Mouse (Mus musculus) fibroblast of lung, adult 2 months (primary cell): ENCODE data around the gene Ldlr.
"Not testable (repeated sequence)": the region's sequence is repeated elsewhere in the genome, so short reads cannot be mapped to it uniquely, and the experiment has no call there.

Experiments
- DNase-seq: peaks from one replicate; pipeline ENCODE4 v3.0.0-alpha.2; 2011; ENCODE audit warnings: low read depth

Ldlr gene

DNA sequence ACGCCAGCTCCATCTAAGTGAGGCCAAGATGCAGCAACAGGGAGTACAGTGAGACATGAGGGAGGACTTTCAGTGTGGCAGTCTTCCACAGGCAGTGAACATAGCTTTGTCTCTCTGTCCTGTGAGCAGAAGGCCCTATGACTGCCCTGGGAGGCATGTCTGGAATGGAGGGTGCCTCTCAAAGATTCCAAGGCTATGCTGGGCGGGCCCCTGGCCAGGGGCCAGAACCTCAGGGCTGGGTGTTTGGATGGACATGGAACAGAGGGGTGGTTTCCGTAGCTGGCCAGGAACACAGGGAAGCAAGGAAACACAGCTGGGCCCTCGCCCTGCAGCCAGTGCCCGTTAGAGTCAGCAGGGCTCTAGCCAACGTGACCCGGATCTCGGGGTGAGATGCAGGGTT is 68.6 kb downstream of the Ldlr start:
- peak; percentile 87 for DNase-seq

DNA sequence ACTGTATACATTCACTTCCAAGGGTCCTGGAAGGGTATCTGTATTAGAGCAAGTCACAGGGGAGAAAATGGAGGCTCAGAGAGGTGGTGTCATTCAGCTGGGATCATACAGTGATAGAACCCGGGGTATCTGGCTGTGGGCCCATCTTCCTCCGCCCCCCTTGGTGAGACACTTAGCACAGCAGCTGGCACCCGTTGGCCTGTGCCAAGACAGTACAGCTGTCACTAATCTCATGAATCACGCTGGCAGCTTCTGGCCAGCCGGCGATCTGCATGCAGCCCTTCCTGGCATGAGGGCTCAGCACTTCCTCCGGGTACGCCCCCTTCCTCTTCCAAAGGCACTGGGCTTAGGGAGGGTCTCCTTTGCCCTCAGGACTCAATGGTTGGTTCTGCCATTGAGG is 69.4 kb downstream of the Ldlr start:
- DNase-seq = no peak

- not testable (repeated sequence) for DNase-seq
Measured at GRCm38 (mm10) chr9:21793507-21793906, 70.2 kb downstream of the Ldlr start.

DNA sequence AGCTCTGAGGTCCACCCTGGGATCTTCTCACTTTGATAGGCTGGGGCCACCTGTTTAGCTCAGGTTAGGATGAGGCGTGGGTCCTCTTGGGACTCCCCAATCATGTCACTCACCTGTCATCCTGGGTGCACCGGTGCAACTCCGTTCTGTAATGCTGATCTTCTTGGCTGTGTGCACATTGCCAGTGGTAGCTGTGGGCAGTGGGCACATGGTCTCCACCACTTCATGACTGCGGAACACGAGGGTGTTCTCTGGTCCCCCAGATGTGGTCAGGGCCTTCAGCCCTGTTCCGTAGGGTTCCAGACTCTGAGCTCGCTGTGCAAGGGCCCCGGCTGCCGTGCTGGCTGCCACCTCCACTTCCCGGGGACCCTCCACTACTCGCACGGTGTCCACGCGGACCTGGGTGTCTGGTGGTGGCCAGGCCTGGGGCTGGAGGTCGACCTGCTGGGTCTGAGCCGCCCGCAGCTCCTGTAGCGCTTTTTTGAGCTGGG is 71.1 kb downstream of the Ldlr start:
- DNase-seq = no peak

- no peak for DNase-seq
Measured at GRCm38 (mm10) chr9:21794925-21795324, 71.6 kb downstream of the Ldlr start.

- DNase-seq = no peak
Measured at GRCm38 (mm10) chr9:21795579-21795978, 72.3 kb downstream of the Ldlr start.

GRCm38 (mm10) chr9:21796259-21796658 is 73.0 kb downstream of the Ldlr start:
- DNase-seq = no peak

DNA sequence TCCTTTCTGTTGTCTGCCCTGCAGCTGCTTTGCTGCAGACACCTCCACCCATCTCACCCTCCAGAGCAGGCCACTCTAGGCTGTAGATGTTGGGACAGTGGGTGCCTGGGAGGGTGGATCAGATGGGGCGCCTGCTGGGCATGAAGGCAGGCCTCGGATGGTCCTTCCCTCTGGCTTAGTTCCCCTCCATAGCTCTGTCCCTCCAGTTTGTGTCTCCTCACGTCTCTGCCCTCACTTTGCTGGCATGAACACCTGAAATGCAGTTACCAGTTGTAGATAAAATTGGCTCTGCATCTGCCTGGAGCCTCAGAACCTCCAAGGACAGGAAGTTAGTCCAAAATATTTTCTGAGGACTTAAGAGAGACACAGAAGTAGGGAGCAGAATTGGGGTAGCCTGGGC is 73.6 kb downstream of the Ldlr start:
- DNase-seq = no peak

DNA sequence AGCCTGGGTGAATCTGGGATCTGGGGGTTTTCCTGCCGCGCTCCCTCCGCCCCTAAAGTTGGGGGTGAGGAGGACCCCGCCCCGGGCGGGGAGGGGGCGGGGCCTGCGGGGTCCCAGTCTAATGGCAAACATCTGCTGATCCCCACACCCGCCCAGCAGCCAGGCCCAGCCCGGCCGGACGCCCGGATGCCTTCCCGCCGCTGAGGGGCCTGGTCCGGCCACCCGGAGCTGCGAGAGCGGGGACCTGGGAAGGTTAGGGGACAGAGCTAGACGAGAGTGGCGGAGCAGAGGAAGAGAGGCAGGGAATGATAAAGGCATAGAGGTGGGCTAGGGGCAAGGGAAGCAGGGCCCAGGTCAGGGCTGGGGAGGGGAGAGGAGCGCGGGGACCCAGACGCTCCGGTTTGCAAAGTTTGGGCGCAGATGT is 74.7 kb downstream of the Ldlr start:
- no peak for DNase-seq

DNA sequence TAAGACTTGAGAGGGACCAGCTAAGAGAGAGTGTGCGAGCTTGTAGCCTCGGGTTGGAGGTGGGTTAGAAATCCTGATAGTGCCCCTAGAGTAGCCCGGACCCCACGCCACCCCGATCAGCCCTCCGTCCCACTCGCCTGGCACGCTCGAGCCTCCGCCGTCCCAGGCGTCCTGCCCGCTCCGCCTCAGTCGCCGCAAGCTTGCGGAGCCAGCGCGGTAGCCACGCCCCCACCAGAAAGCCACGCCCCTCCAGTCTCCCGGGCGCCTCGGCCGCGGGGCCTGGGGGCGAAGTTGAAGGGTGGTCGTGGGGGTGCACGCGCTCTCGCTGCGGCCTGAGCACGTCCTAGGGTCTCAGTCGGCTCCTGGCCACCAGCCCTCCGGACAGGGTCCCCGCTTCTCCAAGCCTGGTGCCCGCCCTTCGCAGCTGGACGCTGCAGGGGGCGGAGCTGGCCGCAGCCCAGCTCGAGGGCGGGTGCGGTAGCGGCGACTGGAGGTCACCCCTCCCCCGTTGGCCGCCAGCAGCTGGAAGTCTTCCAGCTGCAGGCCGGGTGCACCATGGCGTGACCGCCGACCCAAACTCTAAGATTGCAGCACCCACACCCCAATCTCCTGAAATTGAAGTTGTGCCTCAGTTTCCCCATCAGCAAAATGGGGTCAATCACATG is 75.2 kb downstream of the Ldlr start, which contains the start of gene Kank2:
Gene Kank2 (minus strand): TSS at position 400 of the 665 bp plus-strand sequence.
- DNase-seq = peak; percentile 61

GRCm38 (mm10) chr9:21799010-21799350 is 75.7 kb downstream of the Ldlr start:
- no peak for DNase-seq
